Mouse (Mus musculus): Measurements from ENCODE around the gene Bank1. TPM values are rescaled to one million over a fixed set of nuclear protein-coding genes. Genes with fewer than 3 reads are reported as not detected.

Gene Bank1
- total RNA-seq, 2 experiments from 2014 or later: 1.0 to 1.2 TPM

DNA sequence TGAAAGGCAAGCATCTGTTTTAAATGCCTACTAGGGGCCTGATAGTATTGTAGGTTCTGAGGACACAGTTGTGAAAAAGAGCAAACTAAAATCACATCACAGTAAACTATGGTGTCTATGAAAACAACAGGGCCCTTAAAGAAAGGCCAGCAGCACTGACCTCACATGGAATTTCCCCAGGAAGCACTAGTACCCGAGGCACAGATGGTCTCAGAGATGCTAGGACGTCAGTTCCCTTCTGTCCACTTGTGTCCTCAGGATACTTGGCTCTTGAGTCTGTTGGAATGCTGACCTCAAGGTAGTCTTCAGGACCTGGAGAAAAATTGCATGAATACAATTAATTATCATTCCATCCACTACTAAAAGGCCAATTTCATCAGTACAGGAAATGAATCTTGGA lies 71.2 kb downstream of the Bank1 start:
- no peak for DNase-seq (ENCODE audit: low spot score in 2 of 2)

- no peak for DNase-seq (ENCODE audit: low spot score in 2 of 2)
These were observed 73.0 kb downstream of the Bank1 start for GRCm38 (mm10) chr3:136252820-136253219.

- DNase-seq (ENCODE audit: low spot score in 2 of 2): no peak
These were observed 74.3 kb downstream of the Bank1 start for GRCm38 (mm10) chr3:136251578-136251977.

- no peak for DNase-seq (ENCODE audit: low spot score in 2 of 2)
These were observed 78.5 kb downstream of the Bank1 start for GRCm38 (mm10) chr3:136247331-136247730.

- no peak for DNase-seq (ENCODE audit: low spot score in 2 of 2)
These were observed 80.9 kb downstream of the Bank1 start for GRCm38 (mm10) chr3:136244931-136245330.

DNA sequence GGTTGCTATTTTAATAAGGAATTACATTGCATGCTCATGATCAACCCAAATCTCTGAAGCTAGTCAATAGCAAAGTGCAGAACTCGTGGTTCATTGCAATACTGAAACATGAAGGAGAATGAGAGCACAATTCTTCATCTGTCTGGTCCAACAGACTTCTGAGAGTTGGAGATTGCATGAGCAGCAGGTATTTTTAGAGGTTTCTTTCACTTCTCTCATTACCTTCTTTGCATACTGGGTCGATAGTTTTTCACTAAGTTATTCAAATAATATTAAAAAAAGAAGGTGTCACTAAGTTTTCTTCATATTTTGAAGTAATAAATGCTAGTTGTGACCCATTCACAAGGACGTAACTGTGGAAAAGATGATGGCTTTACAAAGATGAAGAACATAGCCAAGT lies 87.1 kb downstream of the Bank1 start:
- no peak for DNase-seq (ENCODE audit: low spot score in 2 of 2)

DNA sequence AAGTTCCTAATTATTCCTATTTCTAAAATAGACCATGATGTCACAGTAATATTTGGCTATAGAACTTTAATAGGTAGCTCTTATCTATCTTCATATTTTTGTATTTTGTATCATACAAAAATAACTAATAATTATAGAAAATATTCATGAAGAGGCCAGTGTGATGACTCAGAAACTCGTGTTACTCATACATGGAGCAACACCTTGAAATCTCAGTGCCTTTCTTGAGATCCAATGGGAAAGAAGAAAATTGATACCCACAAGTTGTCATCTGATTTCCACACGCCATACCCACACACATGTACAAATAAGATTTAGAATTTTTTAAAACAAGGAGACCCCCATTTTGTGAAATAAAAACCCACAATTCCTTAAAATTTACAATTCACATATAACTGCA lies 92.4 kb downstream of the Bank1 start:
- DNase-seq (ENCODE audit: low spot score in 2 of 2): no peak

DNA sequence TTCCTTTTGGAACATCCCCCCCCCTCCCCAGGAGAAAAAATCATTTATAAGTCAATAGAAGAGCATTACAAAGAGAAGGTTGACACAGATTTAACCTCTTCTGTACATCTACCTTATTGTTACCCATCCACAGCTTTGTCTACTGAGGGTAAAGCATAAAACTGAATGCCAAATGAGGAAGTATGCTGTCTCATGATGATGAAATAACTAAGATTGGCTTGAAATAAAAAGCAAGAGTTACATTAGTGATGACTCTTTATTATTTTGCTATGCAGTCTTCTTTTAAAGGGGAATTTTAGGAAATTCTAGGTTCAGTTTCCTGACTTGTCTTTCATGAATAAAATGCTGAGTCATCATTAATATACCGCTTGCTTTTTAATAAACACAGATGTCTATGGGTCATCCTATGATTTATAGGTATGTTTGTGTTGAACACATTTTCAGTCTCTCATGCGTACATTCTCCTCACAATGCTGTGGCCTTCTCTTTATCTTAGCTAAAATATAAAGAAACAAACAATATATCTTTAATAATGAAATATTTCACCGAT lies 95.2 kb downstream of the Bank1 start:
- DNase-seq (ENCODE audit: low spot score in 2 of 2): no peak

GRCm38 (mm10) chr3:136189661-136190228 lies 136.1 kb downstream of the Bank1 start:
- no peak for DNase-seq (ENCODE audit: low spot score in 2 of 2)

DNA sequence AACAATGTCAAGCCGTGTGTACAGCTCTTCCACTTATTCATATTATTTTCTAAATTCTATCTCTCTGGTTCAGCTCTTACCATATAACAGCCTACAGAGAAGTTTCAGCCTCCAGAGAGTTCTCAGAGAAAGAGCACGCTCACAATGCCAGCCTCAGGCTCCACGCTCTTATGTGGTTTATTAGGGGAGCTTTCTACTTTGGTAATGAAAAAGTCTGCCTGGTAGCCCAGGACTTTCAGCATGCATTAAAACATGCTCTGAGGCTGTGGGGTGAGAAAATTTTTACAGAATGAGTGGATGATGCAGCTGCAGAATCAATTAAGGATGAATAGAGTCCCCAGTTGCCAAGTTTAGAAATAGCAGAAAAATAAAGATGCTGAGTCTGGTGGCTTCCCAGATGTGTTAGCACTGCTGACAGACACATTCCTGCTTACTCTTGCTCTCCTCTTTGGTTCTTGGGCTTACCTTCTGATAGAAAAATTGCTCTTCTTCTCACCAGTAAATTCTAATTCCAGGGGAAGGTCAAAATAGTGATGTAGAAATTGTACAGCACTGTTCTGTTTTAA lies 139.2 kb downstream of the Bank1 start:
- DNase-seq (ENCODE audit: low spot score in 2 of 2): no peak

GRCm38 (mm10) chr3:136171631-136172030 lies 154.2 kb downstream of the Bank1 start:
- DNase-seq (ENCODE audit: low spot score in 2 of 2): no peak

- DNase-seq (ENCODE audit: low spot score in 2 of 2): no peak
These were observed 157.8 kb downstream of the Bank1 start for GRCm38 (mm10) chr3:136168071-136168470.

- DNase-seq (ENCODE audit: low spot score in 2 of 2): no peak
These were observed 159.2 kb downstream of the Bank1 start for GRCm38 (mm10) chr3:136166671-136167070.

GRCm38 (mm10) chr3:136166033-136166361 lies 159.9 kb downstream of the Bank1 start:
- DNase-seq (ENCODE audit: low spot score in 2 of 2): no peak

GRCm38 (mm10) chr3:136165167-136166032 lies 160.5 kb downstream of the Bank1 start:
- DNase-seq (ENCODE audit: low spot score in 2 of 2): no peak

DNA sequence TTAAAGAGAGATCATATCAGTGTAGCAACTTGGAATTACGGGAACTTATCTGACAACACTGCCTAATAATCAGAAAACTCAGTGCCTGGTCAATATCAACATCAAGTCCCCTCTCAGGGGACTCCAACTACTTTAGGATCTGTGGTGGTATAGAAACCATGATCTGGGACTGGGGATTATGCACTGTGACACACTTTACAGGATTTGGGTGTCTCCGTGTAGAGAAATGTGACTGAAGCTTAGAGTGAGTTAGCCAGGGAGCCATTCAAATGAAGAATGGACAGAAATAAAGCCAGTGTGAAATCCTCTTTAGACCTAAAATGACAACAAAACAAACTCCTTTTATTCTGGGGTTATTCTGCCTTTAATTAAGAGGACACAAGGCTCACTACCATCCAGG lies 167.8 kb downstream of the Bank1 start:
- no peak for DNase-seq (ENCODE audit: low spot score in 2 of 2)

- DNase-seq (ENCODE audit: low spot score in 2 of 2): no peak
These were observed 170.3 kb downstream of the Bank1 start for GRCm38 (mm10) chr3:136155555-136155954.

GRCm38 (mm10) chr3:136150886-136151285 lies 175.0 kb downstream of the Bank1 start:
- no peak for DNase-seq (ENCODE audit: low spot score in 2 of 2)

DNA sequence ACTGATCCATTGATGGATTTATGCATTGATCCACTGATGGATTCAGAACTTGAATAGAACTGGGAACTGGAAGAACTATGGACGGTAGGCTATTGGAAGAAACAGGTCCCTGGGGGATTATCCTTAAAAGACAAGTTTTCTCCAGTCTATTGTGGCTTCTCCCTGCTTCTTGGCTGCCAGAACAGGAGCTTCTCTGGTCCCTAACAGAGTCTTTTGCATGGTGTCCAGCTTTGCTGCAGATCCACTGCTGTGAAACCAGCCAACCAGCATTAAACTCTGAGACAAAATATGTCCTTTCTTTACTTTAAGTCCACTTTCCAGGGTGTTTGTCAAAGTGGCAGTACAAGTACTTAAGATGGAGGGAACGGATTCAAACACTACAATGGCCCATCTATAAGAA lies 178.7 kb downstream of the Bank1 start:
- no peak for DNase-seq (ENCODE audit: low spot score in 2 of 2)

- DNase-seq (ENCODE audit: low spot score in 2 of 2): no peak
These were observed 193.9 kb downstream of the Bank1 start for GRCm38 (mm10) chr3:136132013-136132412.

DNA sequence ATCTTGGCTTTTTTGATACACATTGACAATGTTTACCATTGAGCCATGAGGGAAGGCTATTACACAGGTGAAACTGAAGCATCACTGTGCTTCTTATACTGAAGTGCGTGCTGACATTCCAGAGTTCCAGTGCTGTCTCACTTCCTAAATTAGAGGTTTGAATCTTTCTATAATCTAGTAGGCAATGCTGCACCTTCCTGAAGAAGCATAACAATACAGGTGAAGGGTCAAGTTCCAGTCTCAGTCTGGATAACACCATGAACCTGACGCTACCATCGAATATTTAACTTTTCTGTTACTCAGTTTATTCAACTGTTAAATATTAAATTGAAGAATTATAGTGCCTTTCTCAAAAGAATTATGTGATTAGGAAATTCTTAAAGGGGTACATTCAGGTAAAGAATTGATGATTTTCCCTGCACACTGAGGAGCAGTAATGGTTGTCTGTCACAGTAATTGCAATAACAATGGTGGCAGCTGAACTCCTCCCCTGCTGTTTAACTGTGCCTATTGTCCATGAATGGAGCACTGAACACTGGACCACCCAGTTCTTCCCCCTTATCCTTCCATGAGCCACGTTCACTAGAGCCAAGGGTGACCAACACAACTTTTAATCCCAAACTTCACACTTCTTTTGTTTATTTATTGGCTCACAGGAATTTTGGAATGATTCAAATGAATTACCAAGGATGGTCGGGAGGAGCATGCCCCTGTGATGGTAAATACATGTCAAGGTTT lies 210.2 kb downstream of the Bank1 start:
- DNase-seq (ENCODE audit: low spot score in 2 of 2): no peak
